Mouse (Mus musculus): ENCODE data around the gene Pla2g10. TPM values are rescaled to one million over a fixed set of nuclear protein-coding genes. Genes with fewer than 3 reads are reported as not detected.
"Not testable (repeated sequence)": the region's sequence is repeated elsewhere in the genome, so short reads cannot be mapped to it uniquely, and the experiment has no call there.

Gene Pla2g10
- total RNA-seq (2017), result not detected in 2 replicates

DNA sequence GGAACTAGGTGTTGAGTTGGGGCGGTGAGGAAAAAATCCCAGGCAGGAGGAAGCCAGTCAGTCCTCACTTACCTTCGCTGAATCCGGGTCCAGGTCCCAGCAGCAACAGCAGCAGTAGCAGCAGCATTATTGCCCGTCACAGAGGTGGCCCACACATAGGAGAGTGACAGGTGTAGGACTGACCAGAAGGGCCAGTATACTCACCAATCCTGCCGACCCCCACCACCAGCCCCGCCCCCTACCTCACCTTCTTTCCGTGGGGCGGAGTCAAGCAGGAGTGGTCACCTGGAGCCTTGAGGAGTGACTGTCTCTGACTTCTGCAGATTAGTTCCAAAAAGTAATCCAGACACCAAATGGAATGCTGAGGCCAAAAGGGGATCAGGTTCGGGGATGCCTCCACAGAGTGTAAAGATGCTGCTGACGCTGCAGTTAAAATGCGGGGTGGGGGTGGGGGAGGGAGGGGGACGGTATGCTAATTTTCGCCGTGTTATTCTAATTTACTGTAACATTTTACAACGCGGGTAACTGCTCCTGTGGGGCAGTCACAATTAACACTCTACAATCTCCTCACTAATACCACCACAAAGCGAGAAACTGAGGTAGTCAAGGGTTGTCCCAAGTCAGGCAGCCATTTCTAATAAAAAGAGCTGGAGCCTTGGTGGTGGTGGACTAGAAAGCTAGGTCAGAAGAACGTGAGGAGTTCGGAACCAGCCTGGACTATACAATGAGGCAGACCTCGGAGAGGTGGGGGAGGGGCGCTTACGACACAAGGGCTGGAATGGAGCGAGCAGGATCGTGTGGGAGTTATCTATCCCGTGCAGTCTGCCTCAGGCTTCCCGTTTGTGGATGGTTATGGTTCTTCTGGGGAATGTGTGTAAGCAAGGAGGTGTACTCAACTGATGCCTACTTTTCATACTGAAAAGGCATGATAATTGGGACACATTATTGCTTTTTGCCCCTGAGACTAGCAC is at the start of gene Pla2g10:
TSS of gene Pla2g10 (minus strand) at position 699 of the 971 bp plus-strand sequence.
- peak; percentile 58 for ATAC-seq (replicated peaks; ENCODE audit: low read depth, poor library complexity, severe bottlenecking)

DNA sequence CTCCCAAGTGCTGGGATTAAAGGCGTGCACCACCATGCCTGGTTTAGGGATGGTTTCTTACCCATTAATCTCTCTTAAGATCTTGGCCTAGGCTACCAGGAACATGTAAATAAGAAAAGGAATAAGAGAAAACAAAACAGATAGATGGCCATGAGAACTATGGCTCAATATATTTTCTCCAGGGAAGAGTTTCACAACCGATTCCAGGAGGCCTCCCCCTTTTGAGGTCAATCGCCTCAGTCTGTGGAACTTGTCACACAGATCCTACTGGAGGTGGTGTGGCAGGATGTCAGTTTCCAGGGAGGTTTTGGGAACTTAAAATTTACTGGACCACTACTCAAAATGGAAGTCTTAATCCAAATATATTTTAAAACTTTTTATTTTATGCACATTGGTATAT is 43.9 kb upstream of the Pla2g10 start:
- ATAC-seq (replicated peaks; ENCODE audit: low read depth, poor library complexity, severe bottlenecking), result not testable (repeated sequence)

DNA sequence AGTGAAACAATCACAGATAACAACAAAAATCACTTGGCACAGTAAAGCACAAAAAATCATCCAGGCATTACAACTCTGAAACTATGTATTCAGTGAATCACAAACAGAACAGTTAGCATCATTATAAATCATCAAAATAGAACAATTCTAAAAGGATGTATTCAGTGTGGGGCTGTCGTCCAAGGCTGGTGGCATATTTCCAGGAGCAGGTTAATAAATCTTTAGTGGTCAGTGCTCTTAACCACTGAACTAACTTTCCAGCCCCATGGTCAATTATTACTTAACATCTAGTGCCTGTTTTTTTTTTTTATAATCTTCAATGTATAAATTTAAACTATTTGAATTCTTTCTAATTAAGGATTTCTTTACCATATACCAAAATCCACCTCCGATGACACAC is 43.2 kb upstream of the Pla2g10 start:
- not testable (repeated sequence) for ATAC-seq (replicated peaks; ENCODE audit: low read depth, poor library complexity, severe bottlenecking)

DNA sequence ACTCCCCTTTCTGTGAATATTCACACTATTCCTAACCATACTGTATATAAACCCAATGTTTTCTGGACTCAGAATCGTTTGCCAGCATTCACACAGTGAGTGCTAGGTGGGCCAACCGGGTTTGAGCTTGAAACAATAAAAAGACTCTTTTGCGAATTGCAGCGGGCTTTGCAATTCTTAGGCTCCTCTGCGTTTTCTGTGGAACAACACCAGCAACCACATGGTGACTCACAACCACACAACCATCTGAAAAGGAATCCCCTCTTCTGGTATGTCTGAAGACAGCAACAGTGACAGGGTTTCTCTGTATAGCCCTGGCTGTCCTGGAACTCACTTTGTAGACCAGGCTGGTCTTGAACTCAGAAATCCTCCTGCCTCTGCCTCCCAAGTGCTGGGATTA is 41.3 kb upstream of the Pla2g10 start:
- not testable (repeated sequence) for ATAC-seq (replicated peaks; ENCODE audit: low read depth, poor library complexity, severe bottlenecking)

DNA sequence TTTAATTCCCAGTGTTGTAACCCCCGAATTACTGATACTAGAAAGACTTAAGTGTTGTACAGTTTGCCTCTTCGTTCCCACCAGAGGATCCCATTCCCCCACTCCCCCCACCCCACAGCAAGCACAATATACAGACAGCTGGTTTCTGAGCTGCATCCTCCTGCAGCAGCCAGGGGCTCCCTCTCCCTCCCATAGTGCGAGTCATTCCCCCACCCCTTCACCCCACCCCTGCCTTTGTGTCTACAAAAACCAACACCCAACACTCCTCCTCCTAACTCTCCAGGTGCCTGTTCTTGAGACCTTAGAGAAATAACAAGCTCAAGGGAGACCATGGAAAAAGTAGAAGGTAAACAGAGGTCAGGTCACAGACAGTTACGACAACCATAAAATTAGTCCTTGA is 40.8 kb upstream of the Pla2g10 start:
- ATAC-seq (replicated peaks; ENCODE audit: low read depth, poor library complexity, severe bottlenecking), result not testable (repeated sequence)

DNA sequence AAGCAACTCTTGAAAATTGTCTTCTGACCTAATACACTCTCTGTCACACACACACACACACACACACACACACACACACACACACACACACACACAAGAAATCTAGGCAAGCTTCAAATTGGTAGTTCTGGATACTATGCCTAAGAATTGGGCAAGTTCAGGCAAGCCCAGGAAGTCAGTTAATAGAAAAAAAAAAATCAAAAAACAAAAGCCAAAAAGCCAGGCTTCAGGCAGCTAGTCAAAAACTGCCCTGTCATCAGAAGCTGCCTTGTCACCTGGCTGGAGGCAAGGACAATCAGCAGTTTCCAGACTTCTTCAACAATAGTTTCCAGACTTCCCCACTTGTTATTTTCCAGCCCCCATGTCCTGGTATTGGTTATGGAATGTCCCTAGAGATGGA is 35.6 kb upstream of the Pla2g10 start:
- ATAC-seq (replicated peaks; ENCODE audit: low read depth, poor library complexity, severe bottlenecking), result no peak

DNA sequence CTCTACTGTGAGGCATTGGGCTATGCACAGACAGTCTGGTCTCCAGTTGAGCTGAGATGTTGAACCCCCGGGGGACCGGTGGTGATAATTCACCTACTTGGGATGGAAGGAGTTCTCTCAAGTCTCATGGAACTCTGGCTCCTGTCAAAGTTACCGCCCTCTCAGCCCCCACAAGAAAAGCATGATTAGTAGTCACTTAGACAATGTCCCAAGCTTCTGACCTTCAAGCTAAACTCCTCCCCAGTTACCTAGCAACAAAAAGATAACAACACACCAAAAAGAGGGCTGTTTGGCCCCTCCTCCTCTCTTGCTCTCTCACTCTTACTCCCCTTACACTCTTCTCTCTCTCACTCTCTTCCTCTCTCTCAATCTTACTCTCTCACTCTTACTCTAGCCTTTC is 33.7 kb upstream of the Pla2g10 start:
- no peak for ATAC-seq (replicated peaks; ENCODE audit: low read depth, poor library complexity, severe bottlenecking)

DNA sequence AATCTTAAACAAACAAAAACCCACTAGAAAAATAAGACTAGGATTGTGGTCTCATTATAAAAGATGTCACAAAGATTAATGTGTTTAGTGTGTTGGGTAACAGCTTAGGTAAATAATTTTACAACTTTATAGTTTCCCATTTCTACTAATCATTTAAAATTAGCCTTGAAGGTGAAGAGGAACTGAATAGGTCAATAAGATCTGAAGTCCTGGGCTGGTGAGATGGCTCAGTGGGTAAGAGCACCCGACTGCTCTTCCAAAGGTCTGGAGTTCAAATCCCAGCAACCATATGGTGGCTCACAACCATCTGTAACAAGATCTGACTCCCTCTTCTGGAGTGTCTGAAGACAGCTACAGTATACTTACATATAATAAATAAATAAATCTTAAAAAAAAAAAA is 32.0 kb upstream of the Pla2g10 start:
- ATAC-seq (replicated peaks; ENCODE audit: low read depth, poor library complexity, severe bottlenecking), result not testable (repeated sequence)

DNA sequence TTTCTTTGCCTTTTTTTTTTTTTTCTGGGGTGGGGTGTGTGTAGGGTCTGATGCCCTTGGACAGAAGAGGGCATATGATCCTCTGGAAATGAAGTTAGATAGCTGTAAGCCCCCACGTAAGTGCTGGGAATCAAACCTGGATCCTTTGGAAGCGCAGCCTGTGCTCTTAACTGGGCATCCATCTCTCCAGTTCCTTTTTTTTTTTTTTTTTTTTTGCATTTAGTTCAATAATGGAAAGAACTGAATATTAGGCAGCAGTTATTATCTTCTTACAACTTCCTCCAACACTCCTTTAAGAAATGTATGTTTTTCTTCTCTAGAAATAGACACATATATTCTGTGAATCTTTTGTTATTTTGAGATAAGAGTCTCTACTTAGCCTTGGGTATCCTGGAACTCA is 27.0 kb upstream of the Pla2g10 start:
- ATAC-seq (replicated peaks; ENCODE audit: low read depth, poor library complexity, severe bottlenecking), result no peak

DNA sequence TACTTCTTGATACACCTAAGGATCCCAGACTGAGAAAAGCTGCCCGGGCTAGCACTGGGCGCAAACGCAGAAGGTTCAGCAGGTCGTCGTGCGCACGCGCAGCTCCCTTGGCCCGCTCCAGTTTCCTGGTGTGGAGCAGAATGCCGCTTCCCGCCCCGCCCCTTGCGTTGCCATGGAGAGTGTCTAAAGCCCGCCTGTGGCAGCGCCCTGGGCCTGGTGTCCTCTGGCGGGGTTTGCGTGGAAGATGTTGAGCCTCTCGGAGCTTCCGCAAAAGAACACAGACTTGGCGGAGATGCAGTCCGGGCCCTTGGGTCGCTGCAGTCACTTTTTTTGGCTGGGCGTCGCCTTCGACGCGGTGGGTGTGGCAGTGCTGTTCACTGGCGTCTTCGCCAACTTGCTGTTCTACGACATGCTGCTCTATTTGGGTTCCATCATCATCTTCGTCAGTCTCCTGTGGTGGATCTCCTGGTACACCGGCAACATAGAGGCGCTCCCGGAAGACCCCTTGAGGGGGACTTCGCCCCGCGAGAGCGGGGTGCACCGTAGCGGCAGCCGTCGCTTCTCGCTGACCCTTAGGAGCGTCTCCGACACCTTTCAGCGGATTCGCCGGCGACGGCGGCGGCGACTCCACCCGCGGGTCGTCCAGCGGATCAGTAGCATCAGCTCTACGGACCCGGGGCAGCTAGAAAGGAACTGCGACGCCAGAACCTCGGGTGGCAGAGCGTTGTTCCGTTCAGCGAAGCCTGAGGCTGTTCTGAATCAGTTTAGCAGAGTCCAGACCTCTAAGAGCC is 23.8 kb upstream of the Pla2g10 start:
- ATAC-seq (replicated peaks; ENCODE audit: low read depth, poor library complexity, severe bottlenecking), result peak; percentile 100

DNA sequence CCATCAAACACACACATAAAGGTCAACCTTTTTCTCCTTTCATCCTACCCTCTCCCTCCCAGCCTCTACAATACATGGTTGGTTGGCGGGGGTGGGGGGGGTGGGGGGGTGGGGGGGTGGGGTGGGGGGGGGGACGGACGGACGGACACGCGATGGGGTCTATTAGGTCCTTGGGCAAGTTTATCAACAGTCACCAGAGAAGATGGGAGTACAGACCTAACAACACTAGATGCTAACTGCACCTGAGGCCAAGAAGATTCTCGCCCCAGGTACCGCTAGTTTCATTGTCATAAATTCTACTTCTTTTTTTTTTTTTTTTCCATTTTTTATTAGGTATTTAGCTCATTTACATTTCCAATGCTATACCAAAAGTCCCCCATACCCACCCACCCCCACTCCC is 23.2 kb upstream of the Pla2g10 start:
- ATAC-seq (replicated peaks; ENCODE audit: low read depth, poor library complexity, severe bottlenecking), result no peak

DNA sequence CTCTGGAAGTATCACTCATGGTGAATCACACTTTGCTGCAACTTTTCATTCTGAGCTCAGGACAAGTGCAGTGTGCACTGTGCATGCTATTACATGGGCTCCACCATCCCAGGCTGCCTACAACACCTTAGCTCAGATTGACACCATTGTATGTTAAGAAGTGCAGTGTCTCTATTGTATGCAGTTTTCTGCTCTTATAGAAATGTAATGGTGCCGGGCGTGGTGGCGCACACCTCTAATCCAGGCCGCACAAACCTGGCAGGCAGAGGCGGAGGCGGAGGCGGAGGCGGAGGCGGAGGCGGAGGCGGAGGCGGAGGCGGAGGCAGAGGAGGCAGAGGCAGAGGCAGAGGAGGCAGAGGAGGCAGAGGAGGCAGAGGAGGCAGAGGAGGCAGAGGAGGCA is 19.8 kb upstream of the Pla2g10 start:
- no peak for ATAC-seq (replicated peaks; ENCODE audit: low read depth, poor library complexity, severe bottlenecking)

DNA sequence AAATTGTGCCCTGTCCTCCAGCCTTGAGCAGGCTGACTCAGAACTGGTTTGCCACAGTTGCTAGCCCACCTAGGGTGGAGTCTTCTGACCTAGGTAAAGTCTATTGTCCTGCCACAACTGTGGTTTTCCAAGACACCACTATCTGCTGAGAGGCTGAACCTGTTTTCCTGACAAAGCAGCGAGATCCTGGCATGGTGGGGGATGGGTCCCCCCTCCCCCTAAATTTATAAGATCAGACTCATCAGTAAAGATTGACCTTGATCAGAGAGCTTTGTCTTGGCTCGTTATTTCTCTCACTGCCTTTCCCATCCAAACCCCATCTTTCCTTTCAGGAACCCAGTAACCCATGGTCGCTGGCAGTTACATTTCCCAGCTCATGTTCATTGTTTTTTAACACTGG is 19.2 kb upstream of the Pla2g10 start:
- no peak for ATAC-seq (replicated peaks; ENCODE audit: low read depth, poor library complexity, severe bottlenecking)

DNA sequence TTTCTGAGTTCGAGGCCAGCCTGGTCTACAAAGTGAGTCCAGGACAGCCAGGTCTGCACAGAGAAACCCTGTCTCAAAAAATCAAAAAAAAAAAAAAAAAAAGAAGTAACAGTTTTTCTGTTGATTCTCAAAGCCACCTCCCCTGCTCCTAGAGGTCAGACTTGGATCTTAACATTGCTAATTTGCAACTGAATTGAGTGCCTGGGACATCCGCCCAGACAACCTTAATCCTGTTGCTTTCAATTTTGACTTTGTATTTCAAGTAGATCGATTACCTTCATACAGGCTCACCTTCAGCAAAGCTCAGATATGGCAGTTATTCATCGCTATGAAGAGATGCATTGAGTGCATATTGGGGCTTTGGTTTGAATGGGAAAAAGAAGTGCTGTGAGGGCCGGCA is 18.5 kb upstream of the Pla2g10 start:
- no peak for ATAC-seq (replicated peaks; ENCODE audit: low read depth, poor library complexity, severe bottlenecking)

DNA sequence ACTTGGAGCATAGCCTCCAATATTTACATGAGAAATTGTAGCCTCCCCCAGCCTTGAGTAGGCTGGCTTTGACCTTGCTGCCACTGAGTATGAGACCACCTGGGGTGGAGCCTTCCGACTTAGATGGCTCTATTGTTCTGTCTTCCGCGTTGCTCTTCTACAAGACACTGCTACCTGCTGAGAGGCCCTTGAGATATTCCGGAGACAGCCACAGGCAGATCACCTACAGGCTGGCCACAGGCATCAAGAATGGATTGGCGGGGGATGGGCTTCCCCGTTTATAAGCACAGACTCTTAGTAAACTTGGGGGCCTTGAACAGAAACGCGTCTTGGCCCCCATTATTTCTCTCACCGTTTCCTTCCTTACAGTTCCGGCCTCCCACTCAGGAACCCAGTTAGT is 18.0 kb upstream of the Pla2g10 start:
- not testable (repeated sequence) for ATAC-seq (replicated peaks; ENCODE audit: low read depth, poor library complexity, severe bottlenecking)

DNA sequence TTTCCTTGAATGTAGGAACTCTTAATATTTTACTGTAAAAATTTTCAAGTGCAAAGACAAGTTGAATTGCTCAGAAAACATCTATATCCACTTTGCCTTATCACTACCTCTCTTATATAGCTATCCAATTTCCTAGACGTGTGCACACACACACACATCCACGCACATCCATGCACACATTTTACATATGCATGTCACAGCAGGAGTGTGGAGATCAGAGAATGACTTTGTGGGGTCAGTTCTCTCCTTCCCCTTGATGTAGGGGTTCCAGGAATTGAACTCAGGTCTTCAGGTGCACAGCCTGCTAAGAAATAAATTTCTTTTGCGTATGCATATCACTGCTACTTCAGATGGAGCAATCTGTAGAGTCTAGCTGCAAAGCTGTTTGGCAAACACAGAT is 17.3 kb upstream of the Pla2g10 start:
- ATAC-seq (replicated peaks; ENCODE audit: low read depth, poor library complexity, severe bottlenecking), result no peak

DNA sequence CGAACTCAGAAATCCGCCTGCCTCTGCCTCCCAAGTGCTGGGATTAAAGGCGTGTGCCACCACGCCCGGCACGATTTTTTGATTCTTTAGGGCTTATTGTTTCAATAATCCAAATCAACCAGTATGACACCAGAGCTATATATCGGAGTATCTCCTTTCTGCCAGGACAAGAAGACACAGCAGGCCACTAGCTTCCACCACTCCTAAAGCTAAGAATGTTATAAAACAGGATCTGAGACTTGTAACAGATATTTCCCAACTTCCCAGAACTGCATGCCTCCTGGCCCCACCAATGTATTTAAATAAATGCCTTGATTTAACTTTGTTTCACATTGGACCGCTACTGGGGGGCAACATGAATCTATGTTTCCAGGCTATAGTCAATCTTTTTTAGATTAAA is 16.9 kb upstream of the Pla2g10 start:
- ATAC-seq (replicated peaks; ENCODE audit: low read depth, poor library complexity, severe bottlenecking), result no peak

DNA sequence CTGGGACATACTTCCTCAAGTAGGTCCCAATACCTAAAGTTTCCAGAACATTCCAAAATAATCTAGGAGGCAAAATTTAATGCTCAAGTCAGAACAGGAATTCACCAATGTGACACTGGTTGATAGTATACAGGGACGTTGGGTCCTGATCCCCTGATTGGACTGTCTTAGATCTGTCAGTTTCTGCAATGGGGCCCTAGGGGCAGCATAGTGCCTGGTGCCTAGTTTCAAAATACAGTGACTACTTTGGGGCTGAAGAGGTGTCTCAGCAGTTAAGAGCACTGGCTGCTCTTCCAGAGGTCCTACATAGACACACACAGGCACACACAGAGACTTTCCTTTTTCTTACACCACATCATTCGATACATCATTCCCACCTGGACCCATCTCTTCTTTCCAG is 10.1 kb upstream of the Pla2g10 start:
- ATAC-seq (replicated peaks; ENCODE audit: low read depth, poor library complexity, severe bottlenecking), result 0 out of 2 replicates have a peak, but pooled peaks have one; percentile 29

DNA sequence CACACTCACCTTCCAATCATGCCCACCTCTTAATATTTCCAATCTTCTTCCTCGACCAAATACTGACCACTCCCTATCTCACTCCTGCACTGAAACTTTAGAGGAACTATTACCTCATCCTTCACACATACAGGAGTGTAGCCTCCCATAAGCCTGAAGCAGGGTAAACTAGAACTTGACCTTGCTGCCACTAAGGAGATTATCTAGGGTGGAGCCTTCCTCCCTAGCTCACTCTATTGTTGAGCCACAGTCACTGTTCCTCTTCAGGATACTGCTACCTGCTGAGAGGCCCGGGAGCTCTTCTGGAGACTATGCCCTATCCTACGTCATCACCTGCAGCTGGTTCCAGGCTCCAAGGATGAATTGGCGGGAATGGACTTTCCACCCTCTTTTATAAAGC is 8.3 kb upstream of the Pla2g10 start:
- ATAC-seq (replicated peaks; ENCODE audit: low read depth, poor library complexity, severe bottlenecking), result not testable (repeated sequence)

DNA sequence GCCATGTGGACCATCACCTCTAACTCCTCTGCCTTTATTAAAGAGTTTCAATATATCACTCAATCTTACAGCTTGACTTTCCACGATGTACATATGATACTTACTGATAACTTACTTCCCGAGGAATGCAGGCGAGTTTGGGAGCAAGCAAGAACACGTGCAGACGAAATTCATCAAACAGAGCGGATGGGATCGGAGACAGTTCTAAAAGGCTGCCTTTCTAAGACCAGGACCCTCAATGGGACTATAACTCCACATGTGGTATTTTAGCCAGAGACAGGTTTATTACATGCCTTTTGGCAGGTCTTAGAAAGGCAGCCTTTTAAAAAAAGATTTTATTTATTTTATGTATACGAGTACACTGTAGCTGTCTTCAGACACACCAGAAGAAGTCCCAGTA is 5.2 kb upstream of the Pla2g10 start:
- no peak for ATAC-seq (replicated peaks; ENCODE audit: low read depth, poor library complexity, severe bottlenecking)

DNA sequence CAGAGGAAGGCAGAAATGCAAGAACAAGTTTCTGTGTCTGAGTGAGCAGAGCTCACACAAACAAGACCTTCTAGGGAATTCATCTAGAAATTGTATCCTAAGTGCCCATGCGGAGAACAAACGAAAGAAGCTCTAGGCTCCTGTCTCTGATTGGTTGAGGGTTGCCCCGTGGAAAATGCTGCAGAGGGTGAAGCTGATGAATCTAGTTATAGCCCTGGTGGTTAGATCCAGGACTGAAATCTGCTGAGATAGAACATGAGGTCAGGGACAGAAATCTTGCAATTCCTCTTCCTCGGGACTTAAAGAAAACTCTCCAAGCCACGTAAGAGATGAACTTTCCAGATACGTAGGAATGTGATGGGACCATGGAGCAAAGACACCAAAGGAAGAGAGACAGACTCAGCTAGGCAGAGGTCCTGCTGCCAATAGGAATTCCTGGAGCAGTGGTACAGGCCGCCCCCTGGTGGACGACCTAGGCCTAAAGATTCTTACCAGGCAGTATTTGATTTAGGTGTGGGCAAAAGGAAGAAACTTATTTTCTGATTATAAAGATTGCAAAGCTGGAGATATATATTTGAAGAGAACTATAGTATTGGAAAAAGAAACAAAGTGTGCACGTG is 2.8 kb upstream of the Pla2g10 start:
- peak; percentile 70 for ATAC-seq (replicated peaks; ENCODE audit: low read depth, poor library complexity, severe bottlenecking)
